Mouse (Mus musculus): ENCODE results near the gene Il1rl1. TPM values are rescaled to one million over a fixed set of nuclear protein-coding genes. Genes with fewer than 3 reads are reported as not detected.

Il1rl1 gene
- polyA plus RNA-seq, 1 experiment, result not detected

GRCm38 (mm10) chr1:40501126-40501525 lies 71.8 kb downstream of the Il1rl1 start:
- TF ChIP-seq POLR2A (IDR thresholded peaks at IDR 0.05; ENCODE audit: insufficient read depth, low read depth, low read length) (no peak), CTCF (IDR thresholded peaks at IDR 0.05; ENCODE audit: insufficient read depth, low read depth, low read length) (no peak)
- H3K4me3 ChIP-seq (ENCODE audit: insufficient read depth, low read depth, low read length), result no peak overlapping the region
- H3K27ac ChIP-seq (ENCODE audit: insufficient read depth, low read depth, low read length), result no peak overlapping the region
- H3K4me1 ChIP-seq (ENCODE audit: control insufficient read depth, insufficient read depth, low read length), result no peaks in the 10 kb centered on the region
- 87% methylated on average over 4 of the region's 4 CpGs for WGBS

GRCm38 (mm10) chr1:40501546-40502398 lies 72.4 kb downstream of the Il1rl1 start:
- TF ChIP-seq POLR2A (IDR thresholded peaks at IDR 0.05; ENCODE audit: insufficient read depth, low read depth, low read length) (no peak), CTCF (IDR thresholded peaks at IDR 0.05; ENCODE audit: insufficient read depth, low read depth, low read length) (no peak)
- Histone ChIP-seq H3K4me1 (ENCODE audit: control insufficient read depth, insufficient read depth, low read length) (no peaks in the 10 kb centered on the region), H3K27ac (ENCODE audit: insufficient read depth, low read depth, low read length) (no peak overlapping the region), H3K4me3 (ENCODE audit: insufficient read depth, low read depth, low read length) (no peak overlapping the region)
- 89% methylated on average over 11 of the region's 11 CpGs for WGBS

DNA sequence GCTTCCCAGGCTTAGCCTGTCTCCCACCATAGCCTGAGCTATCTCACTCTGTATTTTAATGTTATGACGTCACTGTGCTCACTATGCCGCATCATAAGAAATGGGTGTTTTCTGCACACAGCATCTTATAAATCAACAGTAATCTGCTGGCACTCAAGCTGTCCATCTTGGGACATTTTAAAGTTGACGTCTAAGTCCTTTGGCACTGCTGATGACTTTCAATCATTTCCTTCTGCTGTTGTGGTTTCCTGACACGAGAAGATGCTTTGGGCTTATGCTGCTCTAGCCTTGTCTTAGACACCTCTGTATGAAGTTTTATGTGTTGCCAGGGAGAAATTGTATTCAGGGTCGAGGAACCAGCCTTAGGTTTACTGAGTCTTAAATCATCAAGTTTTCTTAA lies 75.2 kb downstream of the Il1rl1 start:
- Histone ChIP-seq H3K4me1 (ENCODE audit: control insufficient read depth, insufficient read depth, low read length) (no peaks in the 10 kb centered on the region), H3K27ac (ENCODE audit: insufficient read depth, low read depth, low read length) (no peak overlapping the region), H3K4me3 (ENCODE audit: insufficient read depth, low read depth, low read length) (no peak overlapping the region)
- 86% methylated on average over 5 of the region's 5 CpGs for WGBS
- TF ChIP-seq POLR2A (IDR thresholded peaks at IDR 0.05; ENCODE audit: insufficient read depth, low read depth, low read length) (no peak), CTCF (IDR thresholded peaks at IDR 0.05; ENCODE audit: insufficient read depth, low read depth, low read length) (no peak)

Other genes with a start within 250 kb of the Il1rl1 start
- not detected in 2 replicates for gene Il1r1, start 204.5 kb upstream of the Il1rl1 start, polyA plus RNA-seq (2012; ENCODE audit: insufficient read depth, insufficient read length, low replicate concordance, missing spikeins)
- gene Il1rl2, start 105.0 kb upstream of the Il1rl1 start, polyA plus RNA-seq (2012; ENCODE audit: insufficient read depth, insufficient read length, low replicate concordance, missing spikeins), result not detected in 2 replicates
- not detected in 2 replicates for gene Il18r1, start 36.0 kb downstream of the Il1rl1 start, polyA plus RNA-seq (2012; ENCODE audit: insufficient read depth, insufficient read length, low replicate concordance, missing spikeins)
- gene Il18rap, start 85.8 kb downstream of the Il1rl1 start, polyA plus RNA-seq (2012; ENCODE audit: insufficient read depth, insufficient read length, low replicate concordance, missing spikeins), result not detected in 2 replicates
- not detected in 2 replicates for gene Slc9a4, start 150.5 kb downstream of the Il1rl1 start, polyA plus RNA-seq (2012; ENCODE audit: insufficient read depth, insufficient read length, low replicate concordance, missing spikeins)